Mouse (Mus musculus): Measurements from ENCODE around the gene Olfr750. TPM values are rescaled to one million over a fixed set of nuclear protein-coding genes. Genes with fewer than 3 reads are reported as not detected.

Gene Olfr750
- polyA plus RNA-seq, 1 experiment from 2014 or later = not detected

GRCm38 (mm10) chr14:51017256-51017655 is 57.0 kb downstream of the Olfr750 start:
- Histone ChIP-seq H3K4me2 (ENCODE audit: low read depth, low read length) (no peak overlapping the region), H3K9me3 (replicated peaks; ENCODE audit: control insufficient read depth, low read length) (0 out of 2 replicates have a peak, but pooled peaks cover 4% of the 10 kb centered on the region), H3K4me3 (replicated peaks; ENCODE audit: low read length) (no peak overlapping the region), H3K27ac (ENCODE audit: low read length) (no peak overlapping the region), H3K36me3 (ENCODE audit: control insufficient read depth, insufficient read depth, low read length) (no peaks in the 10 kb centered on the region), H3K27me3 (ENCODE audit: control insufficient read depth, insufficient read depth, low read length) (no peaks in the 10 kb centered on the region), H3K4me1 (ENCODE audit: control insufficient read depth, insufficient read depth, low read length) (no peaks in the 10 kb centered on the region), H3K9ac (ENCODE audit: low read length) (no peak overlapping the region)
- 62% methylated on average over 3 of the region's 3 CpGs for WGBS
- no peak for ATAC-seq (ENCODE audit: insufficient read depth, low FRiP score)

Other genes with a start within 250 kb of the Olfr750 start
- gene Tep1, start 203.9 kb downstream of the Olfr750 start, polyA plus RNA-seq (2015; fragmentation: Nextera tagmentation; extraction: Ambion mirVana) = 9.7 and 11.5 TPM in 2 replicates
- 0.26 and 0.49 TPM in 2 replicates for gene Klhl33, start 176.9 kb downstream of the Olfr750 start, polyA plus RNA-seq (2015; fragmentation: Nextera tagmentation; extraction: Ambion mirVana)
- 130 and 140 TPM in 2 replicates for gene Osgep, start 149.5 kb downstream of the Olfr750 start, polyA plus RNA-seq (2015; fragmentation: Nextera tagmentation; extraction: Ambion mirVana)
- 149 and 166 TPM in 2 replicates for gene Apex1, start 149.5 kb downstream of the Olfr750 start, polyA plus RNA-seq (2015; fragmentation: Nextera tagmentation; extraction: Ambion mirVana)
- gene Pip4p1, start 143.6 kb downstream of the Olfr750 start, polyA plus RNA-seq (2015; fragmentation: Nextera tagmentation; extraction: Ambion mirVana) = 45.2 and 47.6 TPM in 2 replicates
- 74.9 and 75.2 TPM in 2 replicates for gene Pnp, start 143.4 kb downstream of the Olfr750 start, polyA plus RNA-seq (2015; fragmentation: Nextera tagmentation; extraction: Ambion mirVana)
- gene Gm49342, start 129.9 kb downstream of the Olfr750 start, polyA plus RNA-seq (2015; fragmentation: Nextera tagmentation; extraction: Ambion mirVana) = not detected in 2 replicates
- 0.69 and 1.6 TPM in 2 replicates for gene Pnp2, start 118.4 kb downstream of the Olfr750 start, polyA plus RNA-seq (2015; fragmentation: Nextera tagmentation; extraction: Ambion mirVana)
- gene Rnase10, start 66.7 kb downstream of the Olfr750 start, polyA plus RNA-seq (2015; fragmentation: Nextera tagmentation; extraction: Ambion mirVana) = 0.23 and 0.54 TPM in 2 replicates
- not detected in 2 replicates for gene Rnase9, start 32.6 kb downstream of the Olfr750 start, polyA plus RNA-seq (2015; fragmentation: Nextera tagmentation; extraction: Ambion mirVana)
- not detected in 2 replicates for gene Rnase11, start 24.3 kb downstream of the Olfr750 start, polyA plus RNA-seq (2015; fragmentation: Nextera tagmentation; extraction: Ambion mirVana)
- gene Rnase12, start 16.8 kb downstream of the Olfr750 start, polyA plus RNA-seq (2015; fragmentation: Nextera tagmentation; extraction: Ambion mirVana) = 0.45 TPM in 1 of 2 replicates, not detected in the other
- 151 and 166 TPM in 2 replicates for gene Rnase4, start 16.6 kb upstream of the Olfr750 start, polyA plus RNA-seq (2015; fragmentation: Nextera tagmentation; extraction: Ambion mirVana)
- 39.4 and 41.6 TPM in 2 replicates for gene Ang, start 16.7 kb upstream of the Olfr750 start, polyA plus RNA-seq (2015; fragmentation: Nextera tagmentation; extraction: Ambion mirVana)
- gene Eddm3b, start 40.0 kb upstream of the Olfr750 start, polyA plus RNA-seq (2015; fragmentation: Nextera tagmentation; extraction: Ambion mirVana) = not detected in 2 replicates
- gene Rnase6, start 49.5 kb upstream of the Olfr750 start, polyA plus RNA-seq (2015; fragmentation: Nextera tagmentation; extraction: Ambion mirVana) = 1.9 and 2.9 TPM in 2 replicates
- 117 and 170 TPM in 2 replicates for gene Rnase1, start 72.3 kb upstream of the Olfr750 start, polyA plus RNA-seq (2015; fragmentation: Nextera tagmentation; extraction: Ambion mirVana)
- gene Rnase2b, start 87.8 kb upstream of the Olfr750 start, polyA plus RNA-seq (2015; fragmentation: Nextera tagmentation; extraction: Ambion mirVana) = not detected in 2 replicates
- not detected in 2 replicates for gene Ang2, start 124.7 kb upstream of the Olfr750 start, polyA plus RNA-seq (2015; fragmentation: Nextera tagmentation; extraction: Ambion mirVana)
- gene Ear14, start 129.0 kb upstream of the Olfr750 start, polyA plus RNA-seq (2015; fragmentation: Nextera tagmentation; extraction: Ambion mirVana) = not detected in 2 replicates
- gene Rnase2a, start 181.7 kb upstream of the Olfr750 start, polyA plus RNA-seq (2015; fragmentation: Nextera tagmentation; extraction: Ambion mirVana) = not detected in 2 replicates

Data from stomach, embryonic 16.5 days (tissue).